Mouse (Mus musculus): Measurements from ENCODE around the gene Ppm1n. TPM values are rescaled to one million over a fixed set of nuclear protein-coding genes. Genes with fewer than 3 reads are reported as not detected.
A peak's percentile ranks its signal among the peaks of the same experiment; 100 is the strongest.

The Ppm1n gene
- polyA plus RNA-seq, 1 experiment from 2014 or later: 1.0 TPM

GRCm38 (mm10) chr7:19226817-19227797 lies 52.8 kb downstream of the Ppm1n start:
- peak overlapping the region; percentile 55 for H3K4me3 ChIP-seq (replicated peaks; ENCODE audit: low read length)
- DNase-seq (ENCODE audit: low spot score) (peak; percentile 56), ATAC-seq (ENCODE audit: low FRiP score) (peak; percentile 18)
- H3K9ac ChIP-seq: peak overlapping the region; percentile 72
- peak overlapping the region; percentile 94 for H3K4me2 ChIP-seq (replicated peaks)
- H3K27me3 ChIP-seq (ENCODE audit: control insufficient read depth, insufficient read depth, low read length): no peaks in the 10 kb centered on the region
- WGBS: 17% methylated on average over 20 of the region's 20 CpGs
- peak overlapping the region; percentile 100 for H3K27ac ChIP-seq
- no peaks in the 10 kb centered on the region; the same call in 1 of the 2 replicates for H3K36me3 ChIP-seq (replicated peaks; ENCODE audit: control insufficient read depth, insufficient read depth)
- H3K4me1 ChIP-seq (replicated peaks; ENCODE audit: control insufficient read depth, insufficient read depth, low read length): peaks cover 18% of the 10 kb centered on the region
- no peaks in the 10 kb centered on the region for H3K9me3 ChIP-seq (ENCODE audit: control insufficient read depth, low read length)

Other genes with a start within 250 kb of the Ppm1n start
- 0.27 and 0.43 TPM in 2 replicates for gene Rsph6a, start 225.4 kb downstream of the Ppm1n start, polyA plus RNA-seq (2014; fragmentation: Nextera tagmentation; extraction: Ambion mirVana)
- 32.0 and 35.0 TPM in 2 replicates for gene Dmwd, start 203.8 kb downstream of the Ppm1n start, polyA plus RNA-seq (2014; fragmentation: Nextera tagmentation; extraction: Ambion mirVana)
- gene Dmpk, start 196.2 kb downstream of the Ppm1n start, polyA plus RNA-seq (2014; fragmentation: Nextera tagmentation; extraction: Ambion mirVana): 8.2 and 8.9 TPM in 2 replicates
- gene Six5, start 185.5 kb downstream of the Ppm1n start, polyA plus RNA-seq (2014; fragmentation: Nextera tagmentation; extraction: Ambion mirVana): 2.3 and 2.5 TPM in 2 replicates
- 6.7 and 7.7 TPM in 2 replicates for gene Gm4969, start 161.7 kb downstream of the Ppm1n start, polyA plus RNA-seq (2014; fragmentation: Nextera tagmentation; extraction: Ambion mirVana)
- gene Fbxo46, start 160.2 kb downstream of the Ppm1n start, polyA plus RNA-seq (2014; fragmentation: Nextera tagmentation; extraction: Ambion mirVana): 10.9 and 11.9 TPM in 2 replicates
- 19.1 and 20.3 TPM in 2 replicates for gene Qpctl, start 130.8 kb downstream of the Ppm1n start, polyA plus RNA-seq (2014; fragmentation: Nextera tagmentation; extraction: Ambion mirVana)
- 104 and 110 TPM in 2 replicates for gene Snrpd2, start 130.3 kb downstream of the Ppm1n start, polyA plus RNA-seq (2014; fragmentation: Nextera tagmentation; extraction: Ambion mirVana)
- gene Gipr, start 113.9 kb downstream of the Ppm1n start, polyA plus RNA-seq (2014; fragmentation: Nextera tagmentation; extraction: Ambion mirVana): 0.62 and 1.1 TPM in 2 replicates
- gene Eml2, start 103.6 kb downstream of the Ppm1n start, polyA plus RNA-seq (2014; fragmentation: Nextera tagmentation; extraction: Ambion mirVana): 3.4 and 3.6 TPM in 2 replicates
- gene Gpr4, start 67.5 kb downstream of the Ppm1n start, polyA plus RNA-seq (2014; fragmentation: Nextera tagmentation; extraction: Ambion mirVana): 3.1 and 3.2 TPM in 2 replicates
- 34.1 and 36.6 TPM in 2 replicates for gene Opa3, start 51.7 kb downstream of the Ppm1n start, polyA plus RNA-seq (2014; fragmentation: Nextera tagmentation; extraction: Ambion mirVana)
- 32.7 and 35.3 TPM in 2 replicates for gene Vasp, start 8.2 kb downstream of the Ppm1n start, polyA plus RNA-seq (2014; fragmentation: Nextera tagmentation; extraction: Ambion mirVana)
- gene Rtn2, start 2.6 kb upstream of the Ppm1n start, polyA plus RNA-seq (2014; fragmentation: Nextera tagmentation; extraction: Ambion mirVana): 106 and 112 TPM in 2 replicates
- 0.12 TPM in 1 of 2 replicates, not detected in the other for gene Fosb, start 30.0 kb upstream of the Ppm1n start, polyA plus RNA-seq (2014; fragmentation: Nextera tagmentation; extraction: Ambion mirVana)
- 82.6 and 86.1 TPM in 2 replicates for gene Ercc1, start 64.7 kb upstream of the Ppm1n start, polyA plus RNA-seq (2014; fragmentation: Nextera tagmentation; extraction: Ambion mirVana)
- gene Cd3eap, start 79.4 kb upstream of the Ppm1n start, polyA plus RNA-seq (2014; fragmentation: Nextera tagmentation; extraction: Ambion mirVana): 17.0 TPM in 2 replicates
- gene Ppp1r13l, start 79.7 kb upstream of the Ppm1n start, polyA plus RNA-seq (2014; fragmentation: Nextera tagmentation; extraction: Ambion mirVana): 2.4 and 2.6 TPM in 2 replicates
- 15.6 and 16.5 TPM in 2 replicates for gene Ercc2, start 101.9 kb upstream of the Ppm1n start, polyA plus RNA-seq (2014; fragmentation: Nextera tagmentation; extraction: Ambion mirVana)
- 0.78 and 1.1 TPM in 2 replicates for gene Klc3, start 124.0 kb upstream of the Ppm1n start, polyA plus RNA-seq (2014; fragmentation: Nextera tagmentation; extraction: Ambion mirVana)
- not detected in 2 replicates for gene Ckm, start 124.7 kb upstream of the Ppm1n start, polyA plus RNA-seq (2014; fragmentation: Nextera tagmentation; extraction: Ambion mirVana)
- 19.2 and 20.4 TPM in 2 replicates for gene Mark4, start 178.8 kb upstream of the Ppm1n start, polyA plus RNA-seq (2014; fragmentation: Nextera tagmentation; extraction: Ambion mirVana)
- 0.79 and 0.87 TPM in 2 replicates for gene Exoc3l2, start 183.3 kb upstream of the Ppm1n start, polyA plus RNA-seq (2014; fragmentation: Nextera tagmentation; extraction: Ambion mirVana)
- gene Bloc1s3, start 228.3 kb upstream of the Ppm1n start, polyA plus RNA-seq (2014; fragmentation: Nextera tagmentation; extraction: Ambion mirVana): 2.6 and 3.6 TPM in 2 replicates
- 34.2 and 38.8 TPM in 2 replicates for gene Trappc6a, start 228.3 kb upstream of the Ppm1n start, polyA plus RNA-seq (2014; fragmentation: Nextera tagmentation; extraction: Ambion mirVana)
- gene Nkpd1, start 237.8 kb upstream of the Ppm1n start, polyA plus RNA-seq (2014; fragmentation: Nextera tagmentation; extraction: Ambion mirVana): 0.98 and 1.1 TPM in 2 replicates